Mouse (Mus musculus): Measurements from ENCODE around the gene Spata33.
"Not testable (repeated sequence)": the region's sequence is repeated elsewhere in the genome, so short reads cannot be mapped to it uniquely, and the experiment has no call there.

The Spata33 gene

GRCm38 (mm10) chr8:123233300-123233699 lies 20.7 kb downstream of the Spata33 start:
- DNase-seq (ENCODE audit: low spot score in 2 of 2) = no peak

- no peak for DNase-seq (ENCODE audit: low spot score in 2 of 2)
Observed at GRCm38 (mm10) chr8:123233760-123234159, 21.1 kb downstream of the Spata33 start.

DNA sequence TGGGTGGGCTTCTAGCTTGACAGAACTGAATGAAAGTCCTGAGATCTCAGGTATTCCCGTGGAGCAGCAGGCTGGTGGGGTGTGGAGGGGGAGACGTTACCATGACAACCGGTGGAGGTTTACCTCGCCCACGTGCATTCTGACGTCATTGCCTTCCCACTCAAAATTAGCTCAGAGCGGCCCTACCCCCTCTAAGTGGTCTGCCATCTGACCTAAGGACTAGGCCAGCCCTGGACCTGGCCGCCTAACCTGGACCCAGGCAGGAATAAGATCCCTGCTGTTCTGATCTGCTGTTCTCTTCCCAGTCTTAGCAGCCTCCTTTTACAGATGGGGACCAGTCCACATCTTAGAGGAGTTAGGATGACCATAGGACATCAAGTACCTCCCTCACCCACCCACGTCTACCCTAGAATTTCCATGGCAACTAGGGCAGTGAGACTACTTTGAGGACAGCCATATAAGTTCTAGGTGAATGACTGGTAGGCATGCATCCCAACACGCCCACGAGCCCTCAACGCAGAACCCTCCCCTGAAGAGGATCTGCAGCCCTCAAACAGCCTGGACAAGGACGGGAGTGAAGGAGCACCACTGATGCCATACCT lies 22.4 kb downstream of the Spata33 start:
- no peak for DNase-seq (ENCODE audit: low spot score in 2 of 2)

GRCm38 (mm10) chr8:123235520-123236497 lies 23.2 kb downstream of the Spata33 start, which contains the start of gene Spata2l:
Gene Spata2l (minus strand): TSS chr8:123236233.
- DNase-seq (ENCODE audit: low spot score in 2 of 2) = peak in 1 of 2 experiments; percentile 55

DNA sequence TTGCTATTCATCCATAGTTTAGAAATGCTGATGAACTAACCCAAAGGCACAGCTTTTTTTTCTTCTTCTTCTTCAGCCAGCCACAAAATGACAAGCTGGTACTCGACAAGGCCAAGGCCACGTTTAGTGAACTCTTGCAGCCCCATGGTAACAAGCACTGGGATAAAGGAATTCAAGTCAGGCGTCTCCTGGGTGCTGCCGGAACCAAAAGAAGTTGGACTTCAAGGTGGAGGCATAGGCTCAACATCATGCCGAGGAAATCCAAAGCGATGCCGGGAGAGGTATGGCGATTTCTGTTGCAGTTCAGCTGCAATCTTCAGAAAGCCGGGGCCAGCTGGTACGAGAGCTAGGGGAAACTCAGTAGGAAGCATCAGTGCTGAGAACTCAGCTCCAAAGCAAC lies 26.8 kb downstream of the Spata33 start:
- DNase-seq (ENCODE audit: low spot score in 2 of 2) = no peak

DNA sequence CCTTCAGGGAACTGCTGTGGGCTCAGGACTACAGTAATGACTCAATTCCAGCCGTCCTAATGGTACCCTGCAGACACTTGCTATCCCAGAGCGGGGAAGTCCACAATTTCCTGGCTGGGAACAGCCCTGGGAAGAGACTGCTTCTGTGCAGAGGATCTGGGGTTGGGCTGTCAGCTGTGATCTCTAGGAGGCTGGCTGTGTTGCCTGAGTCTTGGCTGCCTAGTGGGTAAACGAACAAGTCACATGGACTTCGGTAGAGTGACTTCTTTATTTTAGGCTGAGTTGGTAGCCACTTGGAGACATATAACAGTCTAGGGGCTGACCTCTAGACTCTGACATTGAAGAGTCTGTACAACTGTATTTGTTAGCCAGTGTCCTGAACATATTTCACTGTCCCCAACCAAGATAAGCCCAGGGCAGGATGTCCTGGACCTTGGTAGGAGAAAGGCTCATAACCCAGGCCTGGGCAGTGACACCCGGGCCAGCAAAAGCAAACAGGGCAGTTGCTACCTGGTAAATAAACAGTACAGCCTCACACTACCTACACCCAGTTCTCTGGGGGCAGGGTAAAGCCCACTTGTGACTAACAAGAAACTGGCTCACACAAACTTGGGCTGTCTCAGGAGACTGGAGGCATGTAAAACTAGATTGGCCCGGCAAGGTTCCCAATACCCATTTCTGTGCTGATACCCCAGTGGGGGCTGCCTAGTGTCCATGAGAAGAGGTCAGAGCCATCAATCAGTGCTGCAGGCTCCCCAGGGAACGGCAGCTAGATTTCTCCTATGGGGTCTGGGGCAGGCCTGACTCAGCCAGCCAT lies 29.7 kb downstream of the Spata33 start:
- DNase-seq (ENCODE audit: low spot score in 2 of 2) = no peak

DNA sequence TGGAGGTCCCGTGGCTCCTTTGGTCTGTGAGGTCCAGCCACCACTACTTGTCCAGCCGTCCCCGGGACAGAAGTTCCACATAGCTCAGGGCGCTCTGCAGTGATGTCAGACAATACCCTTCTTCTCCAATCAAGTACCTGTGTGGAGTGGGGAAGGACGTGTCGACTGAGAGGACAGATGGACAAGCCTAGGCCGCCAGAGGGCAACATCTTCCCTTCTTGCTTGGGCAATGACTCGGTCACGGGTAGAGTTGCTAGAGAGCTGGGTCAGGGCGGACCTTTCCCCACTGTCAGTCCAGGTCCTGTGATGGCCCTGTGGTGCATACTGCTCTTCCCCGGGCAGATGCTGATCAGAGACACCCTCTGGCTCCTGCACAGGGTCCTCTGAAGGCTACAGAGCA lies 30.4 kb downstream of the Spata33 start:
- DNase-seq (ENCODE audit: low spot score in 2 of 2) = no peak

DNA sequence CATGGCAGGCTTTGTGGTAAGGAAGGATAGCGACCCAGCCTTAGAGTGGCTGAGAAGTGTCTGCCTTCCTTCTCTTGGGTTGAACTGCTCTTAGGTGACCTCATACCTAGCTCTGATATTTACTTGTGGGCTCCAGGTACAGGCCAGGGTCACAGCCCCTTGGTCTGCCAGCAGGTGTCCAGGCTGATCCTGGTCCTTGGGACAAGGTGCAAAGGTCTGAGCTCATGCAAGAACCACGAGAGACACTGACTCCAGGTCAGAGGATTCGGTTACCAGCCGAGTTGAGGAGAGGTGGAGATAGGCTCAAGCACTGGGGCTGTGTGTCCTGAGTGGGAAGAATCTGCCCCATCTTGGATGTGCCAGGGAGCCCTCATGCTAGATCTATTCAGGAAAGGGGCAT lies 31.8 kb downstream of the Spata33 start:
- no peak for DNase-seq (ENCODE audit: low spot score in 2 of 2)

DNA sequence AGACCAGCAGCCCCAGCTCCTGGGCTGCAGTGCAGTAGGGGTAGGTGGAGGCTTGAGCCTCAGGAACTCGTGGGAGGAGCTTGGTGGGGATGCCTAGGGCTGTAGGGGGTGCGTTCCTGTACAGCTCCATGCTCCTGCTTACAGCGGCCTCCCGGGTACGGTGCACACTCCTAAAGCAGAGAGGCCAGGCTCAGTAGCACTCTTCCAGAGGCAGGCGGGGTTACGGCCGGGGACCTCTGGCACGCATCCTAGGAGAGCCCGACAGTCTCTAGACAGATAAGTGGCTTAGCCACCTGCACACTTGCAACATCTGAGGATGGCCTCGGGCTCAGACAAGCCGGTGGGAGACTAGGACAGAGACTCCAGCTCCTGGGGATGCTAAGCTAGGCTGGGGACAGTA lies 32.9 kb downstream of the Spata33 start:
- no peak for DNase-seq (ENCODE audit: low spot score in 2 of 2)

- no peak for DNase-seq (ENCODE audit: low spot score in 2 of 2)
Observed at GRCm38 (mm10) chr8:123247748-123248147, 35.1 kb downstream of the Spata33 start.

DNA sequence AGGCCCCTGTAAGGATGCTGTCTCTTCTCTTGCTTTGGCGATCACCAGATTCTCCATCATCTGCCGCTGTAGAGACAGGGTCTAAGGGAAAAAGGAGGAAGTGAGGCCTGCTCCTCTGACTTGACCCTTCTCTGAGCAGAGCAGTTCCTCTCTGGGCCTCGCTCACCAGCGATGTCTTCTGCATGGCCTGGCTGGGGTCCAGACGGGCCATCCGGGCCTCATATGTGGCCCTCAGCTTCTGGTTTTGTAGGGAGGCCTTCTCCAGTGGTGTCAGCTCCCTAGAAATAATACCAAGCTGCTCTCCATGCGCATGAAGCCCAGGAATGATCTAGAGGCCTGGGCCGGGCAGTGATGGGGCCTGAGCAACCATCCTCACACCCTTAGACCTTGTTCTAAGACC lies 36.0 kb downstream of the Spata33 start:
- no peak for DNase-seq (ENCODE audit: low spot score in 2 of 2)

DNA sequence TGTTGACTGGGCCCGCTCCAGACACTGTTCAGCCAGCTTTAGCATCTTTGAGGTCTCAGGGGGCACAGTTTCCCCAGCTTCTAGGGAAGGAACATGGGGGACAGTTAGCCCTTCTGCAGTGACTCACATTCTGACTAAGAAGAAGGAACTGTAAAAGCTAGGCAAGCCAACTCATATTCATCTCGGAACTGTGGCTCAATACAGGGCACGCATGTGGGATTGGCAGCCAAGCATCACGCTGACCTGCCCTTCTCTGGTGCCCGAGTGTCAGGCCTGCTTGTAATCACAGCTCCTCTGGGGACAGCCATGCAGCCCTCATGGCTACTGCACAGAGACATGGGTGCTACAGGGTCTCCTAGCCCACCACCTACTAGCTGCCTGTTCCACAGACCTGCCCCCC lies 38.3 kb downstream of the Spata33 start:
- DNase-seq (ENCODE audit: low spot score in 2 of 2) = no peak

DNA sequence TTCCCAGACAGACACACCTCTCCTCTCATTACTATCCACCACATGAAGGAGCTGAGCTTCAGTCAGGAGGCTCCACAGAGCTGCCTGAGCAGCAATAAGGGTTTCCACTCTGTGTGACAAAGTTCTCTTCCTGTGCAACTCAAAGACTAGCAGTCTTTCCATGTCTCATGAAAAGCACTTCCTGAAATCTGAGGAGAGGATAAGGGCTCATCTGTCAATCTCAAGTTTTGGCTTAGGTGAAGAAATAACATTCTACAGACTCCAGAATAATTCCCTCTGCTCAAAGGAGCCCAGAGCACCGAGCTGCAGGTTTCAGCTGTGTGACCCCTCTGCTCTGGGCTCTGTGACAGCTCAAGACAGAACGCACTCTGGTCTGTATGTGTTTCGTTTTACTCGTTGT lies 40.3 kb downstream of the Spata33 start:
- no peak for DNase-seq (ENCODE audit: low spot score in 2 of 2)

- DNase-seq (ENCODE audit: low spot score in 2 of 2) = no peak
Observed at GRCm38 (mm10) chr8:123253451-123254098, 40.9 kb downstream of the Spata33 start.

- peak; percentile 79 to 86 for DNase-seq (ENCODE audit: low spot score in 2 of 2)
Observed at GRCm38 (mm10) chr8:123254099-123254885, 41.7 kb downstream of the Spata33 start, which contains the start of the genes Zfp276 and Vps9d1. Gene Zfp276 (plus strand): TSS chr8:123254195. Gene Vps9d1 (minus strand): TSS chr8:123254348.

DNA sequence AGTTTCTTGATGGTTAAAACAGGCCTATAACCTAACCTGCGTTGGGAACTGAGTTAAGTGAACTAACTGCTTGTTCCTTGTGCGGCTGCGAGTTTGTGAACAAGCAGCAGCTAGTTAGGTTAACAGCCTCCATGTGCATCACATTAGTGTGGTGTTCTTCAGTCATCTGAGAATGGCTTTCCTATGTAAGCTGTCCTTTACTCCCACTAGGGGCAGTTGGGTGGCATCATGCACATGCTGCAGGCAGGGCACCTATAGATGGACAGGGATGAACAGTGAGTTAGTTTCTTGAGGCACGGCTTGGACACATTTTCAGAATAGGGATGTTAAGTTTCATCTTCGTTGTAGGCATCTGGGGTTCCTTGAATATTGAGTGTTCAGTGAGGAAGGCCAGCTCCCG lies 42.5 kb downstream of the Spata33 start:
- DNase-seq (ENCODE audit: low spot score in 2 of 2) = no peak

DNA sequence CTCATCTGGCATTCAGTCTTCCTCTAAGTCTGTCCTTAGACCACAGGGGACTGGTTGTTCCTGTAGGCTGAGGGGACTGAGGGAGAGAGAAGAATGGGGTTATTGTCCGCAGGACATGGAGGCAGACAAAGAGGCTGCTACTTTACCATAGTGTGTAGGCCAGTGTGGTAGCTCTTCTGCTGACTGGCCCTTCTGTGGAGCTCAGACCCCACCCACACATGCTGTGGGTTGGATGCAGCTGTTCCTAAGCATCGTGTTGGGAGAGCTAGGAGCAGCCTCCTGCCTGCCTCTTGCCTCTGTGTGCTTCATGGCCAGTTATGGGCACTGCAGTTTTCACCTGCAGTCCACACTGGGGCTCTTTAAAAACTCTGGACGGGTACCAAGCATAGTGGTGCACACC lies 44.5 kb downstream of the Spata33 start:
- DNase-seq (ENCODE audit: low spot score in 2 of 2) = no peak

- not testable (repeated sequence) for DNase-seq (ENCODE audit: low spot score in 2 of 2)
Observed at GRCm38 (mm10) chr8:123257593-123257992, 45.0 kb downstream of the Spata33 start.

DNA sequence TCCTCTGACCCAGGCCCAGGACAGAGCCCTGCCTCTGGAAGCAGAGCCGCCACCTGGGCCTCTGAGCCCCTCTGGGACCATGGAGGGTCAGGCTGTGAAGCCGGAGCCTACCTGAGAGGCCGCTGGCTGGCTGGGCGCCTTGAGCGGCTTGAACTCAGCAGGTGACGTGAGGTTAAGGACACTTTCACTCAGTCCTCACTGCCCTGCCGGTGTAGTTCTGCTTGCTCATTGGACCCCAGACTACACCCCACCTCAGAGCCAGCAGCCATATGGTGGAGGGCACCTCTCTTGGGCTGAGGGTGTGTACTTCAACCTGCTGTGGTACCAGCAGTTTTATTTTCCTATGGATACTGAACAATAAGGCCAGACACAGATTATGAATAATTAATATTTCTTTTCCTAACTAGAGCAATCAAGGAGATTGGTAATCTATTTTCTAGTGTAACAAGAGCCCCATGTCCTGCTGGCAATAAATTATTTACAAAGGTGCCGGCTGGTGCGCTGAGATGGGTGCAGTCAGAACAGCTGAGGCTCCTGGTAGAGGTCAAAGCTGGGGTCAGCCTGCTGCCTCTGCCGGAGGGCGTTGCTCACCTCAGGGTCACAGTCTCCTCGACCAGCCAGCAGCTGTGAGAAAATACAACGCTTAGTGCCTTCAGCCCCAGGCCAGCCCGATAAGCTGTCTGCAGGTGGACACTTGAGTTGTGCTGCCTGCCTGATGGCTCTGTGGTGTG lies 55.5 kb downstream of the Spata33 start:
- DNase-seq (ENCODE audit: low spot score in 2 of 2) = no peak

- no peak for DNase-seq (ENCODE audit: low spot score in 2 of 2)
Observed at GRCm38 (mm10) chr8:123271147-123271546, 58.5 kb downstream of the Spata33 start.
